ENCODE assay signal across 22 mouse cellular contexts in genomic region chr8:114561191-114561590, GRCm38 (mm10).
DNase-seq lines count a peak whose midpoint lies in the region; ATAC-seq and TF ChIP-seq lines count a peak whose summit lies in the region.
"Had no signal": no experiment of that assay in that cellular context is flagged by ENCODE, and none has a peak within 500 bp of the region (broad histone marks: within the 10 kb centered on the region; RNA-seq: fewer than 3 reads in every experiment).

No protein-coding gene starts in this region.

- no peak overlapping the region for H3K27ac ChIP-seq in stomach, embryonic 15.5 days
- H3K27ac ChIP-seq in stomach, postnatal 0 days (replicated peaks): no peak overlapping the region
- H3K27ac ChIP-seq in liver, embryonic 16.5 days (ENCODE audit: low read length): no peak overlapping the region
- H3K27ac ChIP-seq: embryonic facial prominence, embryonic 15.5 days; forebrain, embryonic 10.5 days; heart, embryonic 10.5 days; hindbrain, embryonic 12.5 days had no signal

- WGBS in stomach, embryonic 15.5 days: 89% methylated on average over 8 of the region's 8 CpGs
- 93% methylated on average over 8 of the region's 8 CpGs for WGBS in stomach, postnatal 0 days
- WGBS in liver, embryonic 16.5 days (ENCODE audit: insufficient replicate concordance): 64% methylated on average over 8 of the region's 8 CpGs

- H3K4me2 ChIP-seq in stomach, embryonic 15.5 days: no peak overlapping the region
- no peak overlapping the region for H3K4me2 ChIP-seq in stomach, postnatal 0 days (replicated peaks; ENCODE audit: low read depth)
- H3K4me2 ChIP-seq in liver, embryonic 16.5 days (ENCODE audit: low read depth, low read length): no peak overlapping the region
- H3K4me2 ChIP-seq: embryonic facial prominence, embryonic 15.5 days; hindbrain, embryonic 12.5 days had no signal

- H3K4me1 ChIP-seq in stomach, embryonic 15.5 days: 0 out of 2 replicates have a peak, but pooled peaks cover 4% of the 10 kb centered on the region
- H3K4me1 ChIP-seq in stomach, postnatal 0 days (replicated peaks; ENCODE audit: control insufficient read depth, insufficient read depth): no peaks in the 10 kb centered on the region
- peaks cover 4% of the 10 kb centered on the region for H3K4me1 ChIP-seq in liver, embryonic 16.5 days (ENCODE audit: control insufficient read depth, low read depth, low read length)
- H3K4me1 ChIP-seq: embryonic facial prominence, embryonic 15.5 days; heart, embryonic 10.5 days had no signal

- TF ChIP-seq CTCF in stomach, postnatal 0 days (IDR thresholded peaks at IDR 0.05; ENCODE audit: low read depth): no peak

- H3K9me3 ChIP-seq in stomach, embryonic 15.5 days: no peaks in the 10 kb centered on the region
- no peaks in the 10 kb centered on the region for H3K9me3 ChIP-seq in stomach, postnatal 0 days (ENCODE audit: control insufficient read depth, low read length)
- H3K9me3 ChIP-seq in liver, embryonic 16.5 days (replicated peaks; ENCODE audit: control insufficient read depth, low read length): no peaks in the 10 kb centered on the region
- H3K9me3 ChIP-seq: embryonic facial prominence, embryonic 15.5 days; forebrain, embryonic 10.5 days; heart, embryonic 10.5 days; hindbrain, embryonic 12.5 days had no signal

- ATAC-seq in stomach, embryonic 15.5 days (ENCODE audit: insufficient read depth, low FRiP score, low read depth): peak; percentile 51; the same call in 1 of the 2 replicates
- ATAC-seq in stomach, postnatal 0 days (ENCODE audit: low FRiP score, low TSS enrichment): no peak
- ATAC-seq in liver, embryonic 16.5 days (ENCODE audit: low read depth): peak; percentile 64; the same call in 1 of the 2 replicates
- ATAC-seq: forebrain, embryonic 14.5 days had no signal

- H3K4me3 ChIP-seq in stomach, embryonic 15.5 days (replicated peaks): no peak overlapping the region
- H3K4me3 ChIP-seq in stomach, postnatal 0 days (ENCODE audit: low read depth, low read length): no peak overlapping the region
- no peak overlapping the region for H3K4me3 ChIP-seq in liver, embryonic 16.5 days (ENCODE audit: low read depth, low read length)
- H3K4me3 ChIP-seq: embryonic facial prominence, embryonic 15.5 days; erythroblast, embryonic 14.5 days; forebrain, embryonic 10.5 days; heart, embryonic 10.5 days; hindbrain, embryonic 12.5 days had no signal

- DNase-seq in kidney, postnatal 36 days: peak; percentile 7 to 25
- DNase-seq in kidney, adult 8-10 months: no peak
- no peak for DNase-seq in stomach, postnatal 0 days (ENCODE audit: low spot score)
- DNase-seq in right cerebral cortex, postnatal 4 days: no peak
- DNase-seq in urinary bladder, adult 18-20 months (ENCODE audit: low spot score in 2 of 2): no peak
- DNase-seq: adrenal gland, adult 8-10 months; adrenal gland, postnatal 36 days; cerebellum, adult 8-10 months; cerebellum, postnatal 14 days; embryo, embryonic 11 days; gastrocnemius, postnatal 36 days; heart, adult 18-20 months; heart, postnatal 10 days; heart, postnatal 4 days had no signal

- H3K27me3 ChIP-seq in stomach, embryonic 15.5 days (replicated peaks): no peaks in the 10 kb centered on the region
- no peaks in the 10 kb centered on the region for H3K27me3 ChIP-seq in stomach, postnatal 0 days (ENCODE audit: control insufficient read depth, insufficient read depth, low read length)
- no peaks in the 10 kb centered on the region for H3K27me3 ChIP-seq in liver, embryonic 16.5 days (ENCODE audit: control insufficient read depth, insufficient read depth, low read depth, low read length)
- H3K27me3 ChIP-seq: embryonic facial prominence, embryonic 15.5 days; hindbrain, embryonic 12.5 days had no signal

- no peak overlapping the region for H3K9ac ChIP-seq in stomach, embryonic 15.5 days
- H3K9ac ChIP-seq in stomach, postnatal 0 days (ENCODE audit: low read length): no peak overlapping the region
- no peak overlapping the region for H3K9ac ChIP-seq in liver, embryonic 16.5 days (ENCODE audit: low read depth, low read length)
- H3K9ac ChIP-seq: embryonic facial prominence, embryonic 15.5 days; hindbrain, embryonic 12.5 days had no signal

- no peak for TF ChIP-seq EP300 in stomach, postnatal 0 days (optimal IDR thresholded peaks at IDR 0.05)

- H3K36me3 ChIP-seq in stomach, embryonic 15.5 days: no peaks in the 10 kb centered on the region
- no peaks in the 10 kb centered on the region for H3K36me3 ChIP-seq in stomach, postnatal 0 days (ENCODE audit: control insufficient read depth, insufficient read depth, low read length)
- H3K36me3 ChIP-seq in liver, embryonic 16.5 days (ENCODE audit: control insufficient read depth, insufficient read depth): no peaks in the 10 kb centered on the region
- H3K36me3 ChIP-seq: embryonic facial prominence, embryonic 15.5 days; forebrain, embryonic 10.5 days; heart, embryonic 10.5 days; hindbrain, embryonic 12.5 days had no signal

Comparison
In these comparisons a context has a peak if more than half of its experiments do, and no peak if none do; other contexts are left out.
1. DNase-seq: peak in kidney, postnatal 36 days (2 of 2); none in kidney, adult 8-10 months (0 of 2), stomach, postnatal 0 days (single experiment), right cerebral cortex, postnatal 4 days (single experiment) and urinary bladder, adult 18-20 months (0 of 2).